Mouse (Mus musculus) cerebellum, adult (tissue): ENCODE results near the gene Catsperz.
"Not testable (repeated sequence)": the region's sequence is repeated elsewhere in the genome, so short reads cannot be mapped to it uniquely, and the experiment has no call there.

Experiments
- ATAC-seq: cut with Nextera tagmentation; 2 replicates; pipeline ENCODE4 v1.9.2; 2017; ENCODE audit warnings: mild to moderate bottlenecking, moderate library complexity, mixed read lengths; ENCODE audit not compliant: insufficient number of reproducible peaks, low FRiP score, low TSS enrichment

Gene Catsperz

DNA sequence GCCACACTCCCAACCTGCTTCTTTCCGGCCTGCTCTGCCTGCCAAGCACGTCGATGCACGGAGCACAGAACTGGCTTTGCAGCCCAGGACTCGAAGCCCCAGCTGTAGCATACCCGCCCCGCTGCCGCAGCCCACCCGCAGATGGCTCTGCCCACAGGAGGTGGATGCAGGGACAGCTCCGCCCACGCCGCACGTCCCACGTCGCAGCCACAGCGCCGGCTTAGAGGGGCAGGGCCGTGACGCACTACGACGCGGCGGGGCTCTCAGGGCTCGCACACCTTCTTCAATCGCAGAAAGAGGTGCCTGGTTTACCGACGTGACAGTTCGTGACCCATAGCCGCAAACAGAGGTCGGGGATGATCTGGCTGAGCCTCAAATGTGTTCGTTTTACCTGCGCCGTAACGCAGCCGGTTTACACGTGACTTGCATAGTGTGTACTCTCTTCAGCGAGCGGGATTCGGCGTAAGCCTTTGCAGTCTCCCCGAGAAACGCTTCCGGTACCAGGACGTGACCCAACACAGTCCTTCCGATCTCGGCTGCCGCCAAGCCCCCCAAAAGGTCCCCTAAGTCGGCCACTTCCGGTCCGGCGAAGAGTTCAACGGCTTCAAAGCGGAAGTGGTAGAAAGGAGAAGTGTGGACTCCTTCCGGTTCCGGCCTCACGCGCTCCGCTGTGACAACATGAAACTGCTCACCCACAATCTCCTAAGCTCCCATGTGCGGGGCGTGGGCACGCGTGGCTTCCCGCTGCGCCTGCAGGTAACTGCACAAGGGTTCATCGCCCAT is 15.5 kb downstream of the Catsperz start, which contains the start of the genes Trmt112 and Prdx5:
TSS of gene Trmt112 (plus strand) at position 192 of the 783 bp plus-strand sequence.
TSS of gene Prdx5 (minus strand) at position 600 of the 783 bp plus-strand sequence.
- ATAC-seq, result peak; percentile 74

DNA sequence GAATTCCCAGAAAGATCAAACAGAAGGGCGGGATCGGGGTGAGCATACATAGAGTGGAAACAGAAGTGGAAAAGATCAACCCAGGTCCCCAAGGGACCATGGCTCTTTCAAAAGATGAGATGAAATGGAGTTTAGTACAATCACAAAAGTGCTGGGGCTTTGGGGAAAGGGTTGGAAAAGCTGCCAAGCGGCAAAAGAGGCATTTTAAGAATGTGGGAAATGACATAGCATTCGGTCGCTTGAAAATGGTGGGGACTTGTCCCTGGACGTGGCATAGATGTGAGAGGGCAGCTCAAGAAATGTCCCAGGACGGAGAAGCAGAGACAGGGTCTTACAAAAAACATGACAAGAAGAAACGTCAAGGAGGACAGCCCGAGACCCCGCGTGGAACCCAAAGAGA is 16.2 kb downstream of the Catsperz start:
- ATAC-seq, result no peak

DNA sequence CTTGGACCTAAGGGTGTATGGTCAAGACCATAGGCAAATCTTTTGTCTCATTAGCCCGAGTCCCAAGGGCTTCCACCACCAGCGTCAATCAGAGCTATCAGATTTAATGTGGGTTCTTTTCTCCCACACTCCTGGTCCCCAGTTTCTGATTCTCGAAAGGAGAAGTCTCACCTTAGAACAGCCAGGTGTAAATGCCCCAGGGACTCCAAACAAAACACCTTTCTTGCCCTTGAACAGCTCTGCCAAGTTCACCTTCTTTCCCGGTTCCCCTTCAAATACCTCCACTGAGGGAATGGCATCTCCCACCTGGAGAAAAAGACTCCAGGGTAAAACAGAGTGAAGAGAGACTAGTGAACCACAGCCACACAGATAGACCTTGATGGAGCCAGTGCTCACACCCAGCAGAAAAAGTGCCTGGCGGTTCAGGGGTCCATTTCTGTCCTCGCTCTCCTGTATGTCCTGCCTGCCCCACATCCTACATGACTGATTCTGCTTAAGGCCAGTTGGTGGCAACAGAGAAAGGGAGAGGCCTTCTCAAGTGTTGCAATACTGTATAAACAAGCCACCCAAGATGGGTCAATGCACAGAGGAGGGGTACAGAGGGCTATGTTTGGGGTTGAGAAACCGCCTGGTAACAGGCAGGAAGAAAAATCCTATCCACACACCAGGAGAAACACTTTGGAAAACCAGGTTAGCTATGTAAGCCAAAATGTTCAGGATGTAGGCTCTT is 17.2 kb downstream of the Catsperz start:
- ATAC-seq, result no peak

DNA sequence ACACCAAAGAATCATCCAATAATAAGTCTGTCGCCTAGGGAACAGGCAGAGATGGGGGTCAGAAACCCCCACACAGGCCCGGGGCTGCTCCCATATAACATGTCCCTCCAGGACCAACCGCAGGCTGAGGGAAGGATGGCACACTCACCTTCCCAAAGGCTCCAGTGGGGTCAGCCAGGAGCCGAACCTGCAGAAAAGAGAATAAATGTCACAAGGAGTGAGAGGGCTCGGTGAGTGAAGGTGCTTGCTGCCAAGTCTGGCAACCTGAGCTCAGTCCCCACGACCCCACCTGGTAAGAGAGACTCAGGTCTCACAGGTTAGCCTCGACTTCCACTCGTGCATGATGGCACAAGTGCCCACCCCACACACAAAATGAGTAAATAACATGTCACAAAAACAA is 18.1 kb downstream of the Catsperz start:
- ATAC-seq, result no peak

DNA sequence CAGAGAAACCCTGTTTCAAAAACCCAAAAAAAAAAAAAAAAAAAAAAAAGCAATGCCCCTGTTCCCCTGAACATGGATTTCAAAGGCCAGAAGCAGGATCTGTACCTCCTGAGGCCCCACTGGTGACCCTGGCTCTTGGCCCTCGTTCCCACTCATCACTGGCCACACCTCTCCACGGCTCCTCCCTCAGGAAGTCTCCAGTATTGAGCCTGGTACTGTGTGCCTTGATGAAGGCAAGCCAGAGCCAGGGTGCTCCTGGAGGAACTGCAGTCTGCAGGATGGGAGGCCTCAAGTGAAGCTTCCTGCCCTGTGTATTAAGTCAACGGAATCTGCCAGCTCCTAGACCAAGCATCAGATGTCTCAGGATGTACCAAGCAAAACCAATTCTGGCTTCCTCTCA is 19.0 kb downstream of the Catsperz start:
- no peak for ATAC-seq

DNA sequence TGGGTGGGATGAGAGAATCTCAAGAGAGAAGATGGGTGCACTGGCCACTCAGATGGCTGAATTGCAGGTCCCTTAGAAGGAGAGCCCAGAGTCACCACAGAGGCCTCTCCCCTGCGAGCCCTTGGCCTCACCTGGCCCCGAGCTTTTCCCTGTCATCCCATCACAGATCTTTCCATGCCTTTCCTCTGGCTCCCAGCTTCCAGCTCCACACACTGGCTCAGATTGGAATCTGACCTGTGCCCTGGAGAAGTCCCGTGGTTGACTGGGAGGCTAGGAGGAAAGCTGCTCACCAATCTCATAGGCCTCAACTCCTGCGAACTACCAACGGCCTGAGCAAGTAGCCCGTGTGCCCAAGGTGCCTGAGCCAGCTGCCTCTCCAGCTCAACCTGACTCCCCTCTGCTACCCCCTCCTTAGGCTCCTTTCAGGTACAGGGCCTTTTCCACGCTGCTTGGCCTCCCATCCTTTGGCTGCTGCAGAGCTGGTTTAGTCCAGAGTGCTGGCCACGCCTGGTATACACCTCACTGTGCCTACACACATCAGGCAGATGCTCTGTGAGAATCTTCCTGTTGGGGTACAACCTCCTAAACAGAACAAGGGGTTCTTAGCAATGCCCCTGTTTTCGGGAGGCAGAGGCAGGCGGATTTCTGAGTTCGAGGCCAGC is 19.6 kb downstream of the Catsperz start:
- no peak for ATAC-seq

DNA sequence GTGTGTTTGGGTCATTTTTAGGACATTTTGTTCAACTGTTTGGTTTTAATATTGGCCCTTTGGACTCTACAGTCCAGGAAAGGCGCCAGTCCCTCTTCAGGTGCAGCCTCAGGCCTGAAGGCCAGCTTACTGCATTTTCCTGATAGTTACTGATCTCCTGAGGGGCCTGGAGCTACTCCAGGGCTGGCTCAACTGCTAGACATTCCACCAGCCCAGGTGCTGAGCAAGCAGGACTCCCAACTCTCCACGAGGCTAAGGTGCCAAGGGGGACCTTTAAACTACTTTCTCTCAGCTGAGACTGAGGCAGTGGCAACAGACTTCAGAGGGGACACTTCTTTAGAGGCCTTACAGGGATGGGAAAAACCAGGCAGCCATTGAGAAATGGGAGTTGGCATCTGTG is 20.3 kb downstream of the Catsperz start:
- ATAC-seq, result no peak

DNA sequence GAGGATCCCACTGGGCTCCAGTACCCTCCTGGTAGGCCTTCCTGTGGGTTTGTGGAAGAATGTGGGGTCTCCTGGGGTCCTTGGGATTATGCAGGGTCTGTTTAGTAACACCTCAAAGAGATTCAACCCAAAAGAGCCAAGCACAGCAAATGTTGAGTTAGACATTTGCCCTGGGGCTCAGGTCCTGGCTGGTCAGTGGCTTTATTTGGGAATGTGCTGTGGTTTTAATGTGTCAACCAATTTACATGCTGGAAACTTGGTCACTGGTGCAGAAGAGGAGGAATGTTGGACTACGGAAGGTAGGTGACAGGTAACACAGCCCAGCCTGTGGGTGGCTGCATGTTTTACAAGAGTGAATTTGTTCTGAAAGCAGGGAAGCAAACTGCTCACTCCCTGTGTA is 22.1 kb downstream of the Catsperz start:
- ATAC-seq, result no peak

DNA sequence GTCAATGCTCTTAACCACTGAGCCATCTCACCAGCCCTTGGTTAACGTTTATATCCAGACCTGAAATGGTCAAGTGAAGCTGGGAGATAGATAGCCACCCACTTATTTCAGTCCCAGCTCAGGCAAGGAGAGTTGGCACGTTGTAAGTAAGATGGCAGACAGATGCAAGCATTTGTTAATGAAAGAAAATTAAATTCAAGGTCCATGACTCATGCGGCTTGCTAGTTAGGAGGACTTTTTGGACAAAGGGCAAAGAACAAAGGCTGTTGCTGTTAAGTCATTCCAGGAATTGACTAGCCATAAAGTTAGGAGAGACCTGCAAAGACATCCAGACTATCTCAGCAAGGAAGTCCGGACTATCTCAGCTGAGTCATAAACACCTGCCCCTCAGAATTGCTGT is 25.5 kb downstream of the Catsperz start:
- ATAC-seq, result no peak

DNA sequence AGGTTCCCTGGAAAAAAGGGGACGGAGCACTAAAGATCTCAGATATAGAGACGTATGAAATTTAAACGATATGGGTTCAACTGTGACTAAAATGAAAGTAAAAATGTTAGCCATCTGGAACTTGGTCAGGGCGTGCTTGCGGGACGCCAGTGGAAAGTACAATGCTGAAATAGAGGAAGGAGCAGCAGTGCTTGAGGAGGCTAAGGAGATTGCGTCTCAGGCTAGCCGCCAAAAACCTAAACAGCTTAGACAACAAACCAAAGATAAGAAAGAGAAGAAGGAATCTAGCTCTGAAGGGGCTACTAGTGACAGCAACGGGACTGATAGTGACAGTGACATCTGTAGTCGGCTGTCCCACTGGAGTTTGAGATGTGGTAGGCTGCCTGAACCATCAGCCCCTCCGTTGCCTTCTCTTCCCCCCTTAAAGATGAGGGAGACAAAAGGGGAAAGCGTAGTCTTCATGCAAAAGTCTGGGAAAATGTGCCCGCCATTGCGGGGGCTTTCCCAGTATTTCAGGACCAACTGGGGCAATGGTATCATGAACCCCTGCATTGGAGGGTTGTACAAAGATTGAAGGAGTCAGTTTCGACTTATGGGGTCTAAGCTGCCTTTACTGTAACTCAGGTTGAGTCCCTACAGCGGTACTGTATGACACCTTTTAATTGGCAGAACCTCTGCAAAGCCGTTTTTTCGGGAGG is 29.4 kb downstream of the Catsperz start:
- ATAC-seq, result not testable (repeated sequence)

DNA sequence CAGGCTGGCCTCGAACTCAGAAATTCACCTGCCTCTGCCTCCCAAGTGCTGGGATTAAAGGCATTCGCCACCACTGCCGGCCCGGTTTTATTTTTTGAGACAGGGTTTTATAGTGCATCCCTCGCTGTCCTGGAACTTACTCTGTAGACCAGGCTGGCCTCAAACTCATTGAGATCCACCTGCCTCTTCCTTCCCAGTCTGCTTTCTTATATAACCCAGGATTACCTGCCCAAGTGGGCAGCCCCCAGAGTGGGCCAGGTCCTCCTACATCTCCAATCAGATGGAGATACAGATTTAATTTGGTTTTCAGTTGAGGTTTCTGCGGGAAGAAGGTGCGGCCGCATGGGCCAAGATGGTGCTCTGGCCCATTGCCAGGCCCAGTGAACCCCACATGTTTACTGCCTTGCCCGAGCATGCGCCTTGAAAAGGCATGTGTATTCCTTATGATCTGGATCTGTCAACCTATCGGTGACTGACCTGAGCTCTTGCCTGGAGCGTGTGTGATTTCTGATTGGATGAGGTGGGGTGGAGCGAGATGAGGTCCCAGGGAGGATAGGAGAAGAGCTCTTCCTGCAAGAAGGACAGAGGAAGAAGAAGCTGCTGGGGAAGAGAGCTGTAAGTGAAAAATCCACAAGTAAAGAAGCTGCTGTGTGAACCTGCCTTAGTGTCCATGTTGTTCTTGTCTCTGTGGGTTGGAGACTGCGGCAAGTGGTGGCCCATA is 31.3 kb downstream of the Catsperz start:
- ATAC-seq, result no peak

DNA sequence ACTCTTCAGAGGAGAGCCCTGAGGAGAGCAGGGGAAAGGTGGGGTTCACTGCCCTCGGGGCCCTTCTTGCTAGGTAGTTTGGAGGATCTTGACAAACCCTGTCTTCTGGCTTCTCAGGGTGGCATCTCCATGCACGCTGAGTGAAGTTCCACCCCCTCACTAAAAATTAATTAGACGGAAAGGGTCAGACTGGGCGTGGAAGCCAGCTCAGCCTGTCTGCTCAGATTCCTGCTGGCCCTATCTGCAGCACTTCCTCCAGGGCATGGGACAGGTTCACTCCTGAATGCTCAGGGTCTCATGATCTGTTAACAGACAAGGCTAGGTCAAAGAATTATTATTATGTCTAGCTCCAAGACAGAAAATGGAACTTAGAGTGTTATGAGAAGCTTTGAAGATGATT is 32.7 kb downstream of the Catsperz start:
- ATAC-seq, result no peak

DNA sequence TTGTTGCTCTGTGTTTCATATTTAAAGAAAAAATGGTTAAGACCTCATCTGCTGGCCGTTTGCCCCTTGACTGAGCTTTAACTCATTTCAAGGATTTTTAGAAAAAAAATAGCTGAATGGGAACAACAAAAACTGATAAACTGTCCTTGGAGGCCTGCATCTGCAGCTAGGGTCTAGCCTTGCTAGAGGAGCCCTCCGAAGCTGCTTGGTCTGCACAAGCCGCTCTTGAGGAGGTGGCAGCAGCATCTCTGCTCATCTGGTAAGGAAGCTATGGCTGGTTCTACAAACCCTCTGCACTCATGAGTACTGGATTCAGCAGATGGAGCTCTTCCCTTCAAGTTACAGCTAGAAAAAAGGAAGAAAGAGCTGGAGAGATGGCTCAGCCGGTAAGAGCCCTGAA is 47.2 kb downstream of the Catsperz start:
- no peak for ATAC-seq

DNA sequence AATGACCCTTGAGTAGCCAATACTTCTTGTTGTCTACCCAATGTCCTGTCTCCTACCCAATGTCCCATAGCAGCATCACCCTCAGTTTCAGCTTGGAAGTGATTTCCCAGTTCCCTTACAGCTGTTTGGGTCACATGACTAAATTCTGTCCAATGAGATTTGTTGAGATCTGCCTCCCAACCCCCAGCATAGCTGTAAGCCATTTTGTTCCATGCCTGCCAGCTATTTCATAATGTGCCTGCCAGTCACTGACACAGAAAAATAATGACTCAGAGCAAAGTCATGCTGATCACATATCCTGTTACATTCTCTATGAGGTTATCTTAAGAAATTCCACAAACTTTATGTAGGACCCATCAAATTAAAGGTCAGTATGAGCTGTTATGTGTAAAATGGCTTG is 48.4 kb downstream of the Catsperz start:
- no peak for ATAC-seq

DNA sequence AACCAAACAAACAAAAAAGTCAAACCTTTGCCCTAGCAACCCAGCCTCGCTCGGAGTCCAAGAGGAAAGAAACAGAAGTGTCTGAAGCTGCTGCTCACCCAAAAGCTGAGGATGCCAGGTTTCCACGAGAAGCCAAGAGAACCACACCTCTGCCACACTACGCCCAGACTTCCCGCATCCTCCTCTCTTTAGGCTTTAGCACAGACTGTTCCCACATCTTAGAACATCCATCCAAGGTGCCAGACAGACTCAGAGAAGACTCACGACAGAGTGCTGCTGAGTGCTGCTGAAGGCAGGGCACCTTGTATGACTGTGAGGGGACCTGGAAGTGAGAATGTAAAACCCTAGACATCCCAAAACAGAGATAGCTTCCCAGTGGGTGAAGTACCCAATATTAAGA is 49.3 kb downstream of the Catsperz start:
- ATAC-seq, result no peak

DNA sequence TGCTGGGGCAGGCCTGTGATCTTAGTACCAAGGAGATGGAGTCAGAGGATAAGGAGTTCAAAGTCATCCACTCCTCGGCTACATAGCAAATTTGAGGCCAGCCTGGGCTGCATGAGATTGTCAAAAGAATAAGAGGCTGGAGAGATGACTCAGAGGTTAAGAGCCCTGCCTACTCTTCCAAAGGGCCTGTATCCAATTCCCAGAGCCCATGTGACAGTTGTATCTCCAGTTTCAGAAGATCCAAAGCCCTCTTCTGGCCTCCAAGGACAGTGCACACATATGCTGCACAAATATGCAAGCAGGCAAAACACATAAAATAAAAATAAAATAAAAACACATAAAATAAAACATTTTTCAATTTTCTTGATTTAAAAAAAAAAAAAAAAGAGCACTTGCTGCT is 50.9 kb downstream of the Catsperz start:
- ATAC-seq, result no peak

DNA sequence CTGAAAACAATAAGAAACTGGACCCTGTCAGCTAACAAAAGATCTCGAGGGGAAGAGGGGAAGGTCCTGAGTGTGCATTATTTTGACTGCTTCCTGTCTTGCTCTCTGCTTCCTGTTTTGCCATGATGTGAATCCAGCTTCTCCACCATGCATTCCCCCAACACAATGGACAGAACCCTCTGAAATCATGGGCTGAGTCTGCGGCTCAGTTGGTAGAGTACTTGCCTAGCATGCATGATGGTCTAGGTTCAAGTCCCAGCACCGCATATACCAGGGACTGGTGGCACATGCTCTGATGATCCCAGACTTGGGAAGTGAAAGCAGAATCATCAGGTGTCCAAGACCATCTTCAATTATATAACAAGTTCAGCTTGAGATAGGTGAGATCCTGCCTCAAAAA is 52.5 kb downstream of the Catsperz start:
- no peak for ATAC-seq
